Mouse (Mus musculus) stomach, embryonic 16.5 days (tissue): ENCODE results near the gene Itpripl1. TPM values are rescaled to one million over a fixed set of nuclear protein-coding genes. Genes with fewer than 3 reads are reported as not detected.
A peak's percentile ranks its signal among the peaks of the same experiment; 100 is the strongest.
"Not testable (repeated sequence)": the region's sequence is repeated elsewhere in the genome, so short reads cannot be mapped to it uniquely, and the experiment has no call there.

ENCODE experiments used
- ATAC-seq: fragments of 200-750 bp; cut with Nextera tagmentation; 2 replicates; pipeline ENCODE4 v1.8.0; 2017; ENCODE audit warnings: moderate number of reproducible peaks, moderate TSS enrichment; ENCODE audit not compliant: insufficient read depth, low FRiP score
- H3K27ac ChIP-seq: fragments of 300-500 bp; sonication (generic); 2 replicates; pipeline ENCODE4 v1.5.1; 2014; ENCODE audit warnings: low read length
- H3K27me3 ChIP-seq: fragments of 300-500 bp; sonication (generic); 2 replicates; pipeline ENCODE4 v1.6.1; 2014; ENCODE audit warnings: low read length, control low read depth, mixed read lengths; ENCODE audit not compliant: control insufficient read depth, insufficient read depth
- H3K36me3 ChIP-seq: fragments of 300-500 bp; sonication (generic); 2 replicates; pipeline ENCODE4 v1.6.1; 2014; ENCODE audit warnings: low read length; ENCODE audit not compliant: control insufficient read depth, insufficient read depth
- H3K4me1 ChIP-seq: fragments of 300-500 bp; sonication (generic); 2 replicates; pipeline ENCODE4 v1.6.1; 2014; ENCODE audit warnings: low read length, control low read depth, mixed read lengths; ENCODE audit not compliant: control insufficient read depth, insufficient read depth
- H3K4me2 ChIP-seq: fragments of 300-500 bp; sonication (generic); 2 replicates; pipeline ENCODE4 v1.6.1; 2014; ENCODE audit warnings: low read depth, low read length, mixed read lengths
- H3K4me3 ChIP-seq: fragments of 300-500 bp; sonication (generic); replicated peaks from 2 replicates; pipeline ENCODE4 v1.5.1; 2014; ENCODE audit warnings: mild to moderate bottlenecking, low read length
- H3K9ac ChIP-seq: fragments of 300-500 bp; sonication (generic); 2 replicates; pipeline ENCODE4 v1.6.1; 2014; ENCODE audit warnings: low read length
- H3K9me3 ChIP-seq: fragments of 300-500 bp; sonication (generic); replicated peaks from 2 replicates; pipeline ENCODE4 v1.6.1; 2016; ENCODE audit warnings: low read length, control low read depth; ENCODE audit not compliant: control insufficient read depth
- WGBS: fragments of 180-500 bp; shearing (Covaris S2); extraction: QIAGEN DNeasy Blood & Tissue Kit; methylation state at CpG from one replicate; pipeline ENCODE4 v1.1.7; 2014; 5-methylcytosine and 5-hydroxymethylcytosine counted together
- polyA plus RNA-seq: library from polyadenylated mRNA; unstranded; fragments of >200 nt; fragmentation: Nextera tagmentation; extraction: Ambion mirVana; gene quantifications from 2 replicates; pipeline ENCODE4 v1.2.1, GENCODE M21; 2015

Gene Itpripl1
- polyA plus RNA-seq, 1 experiment from 2014 or later, result 28.0 TPM

GRCm38 (mm10) chr2:127131353-127131752, 11.9 kb downstream of the Itpripl1 start:
- no peak overlapping the region for H3K9ac ChIP-seq
- H3K36me3 ChIP-seq, result 0 out of 2 replicates have a peak, but pooled peaks cover 7% of the 10 kb centered on the region
- no peaks in the 10 kb centered on the region for H3K27me3 ChIP-seq
- peaks cover 11% of the 10 kb centered on the region for H3K4me1 ChIP-seq
- WGBS, result 49% methylated on average over 8 of the region's 8 CpGs
- H3K9me3 ChIP-seq, result no peaks in the 10 kb centered on the region
- ATAC-seq, result no peak
- H3K27ac ChIP-seq, result no peak overlapping the region
- no peak overlapping the region for H3K4me3 ChIP-seq
- H3K4me2 ChIP-seq, result no peak overlapping the region

GRCm38 (mm10) chr2:127128926-127129325, 14.3 kb downstream of the Itpripl1 start:
- ATAC-seq, result no peak
- Histone ChIP-seq H3K9ac (no peak overlapping the region), H3K4me1 (peaks cover 11% of the 10 kb centered on the region), H3K27ac (no peak overlapping the region), H3K4me3 (no peak overlapping the region), H3K27me3 (no peaks in the 10 kb centered on the region), H3K9me3 (no peaks in the 10 kb centered on the region), H3K36me3 (0 out of 2 replicates have a peak, but pooled peaks cover 18% of the 10 kb centered on the region), H3K4me2 (no peak overlapping the region)
- WGBS, result 85% methylated on average over 5 of the region's 5 CpGs

GRCm38 (mm10) chr2:127121591-127122235, 21.5 kb downstream of the Itpripl1 start:
- no peak overlapping the region for H3K9ac ChIP-seq
- H3K27me3 ChIP-seq, result no peaks in the 10 kb centered on the region
- H3K36me3 ChIP-seq, result peaks cover 38% of the 10 kb centered on the region
- no peak overlapping the region for H3K4me3 ChIP-seq
- no peaks in the 10 kb centered on the region for H3K4me1 ChIP-seq
- H3K9me3 ChIP-seq, result no peaks in the 10 kb centered on the region
- H3K27ac ChIP-seq, result peak overlapping the region; percentile 10; the same call in 1 of the 2 replicates
- H3K4me2 ChIP-seq, result no peak overlapping the region
- WGBS, result 90% methylated on average over 8 of the region's 8 CpGs
- ATAC-seq, result no peak

GRCm38 (mm10) chr2:127108986-127109385, 34.3 kb downstream of the Itpripl1 start:
- H3K27me3 ChIP-seq, result no peaks in the 10 kb centered on the region
- H3K4me1 ChIP-seq, result no peaks in the 10 kb centered on the region
- 90% methylated on average over 4 of the region's 4 CpGs for WGBS
- H3K4me3 ChIP-seq, result no peak overlapping the region
- H3K4me2 ChIP-seq, result no peak overlapping the region
- no peak for ATAC-seq
- peaks cover 37% of the 10 kb centered on the region for H3K36me3 ChIP-seq
- no peak overlapping the region for H3K27ac ChIP-seq
- H3K9ac ChIP-seq, result no peak overlapping the region
- no peaks in the 10 kb centered on the region for H3K9me3 ChIP-seq

DNA sequence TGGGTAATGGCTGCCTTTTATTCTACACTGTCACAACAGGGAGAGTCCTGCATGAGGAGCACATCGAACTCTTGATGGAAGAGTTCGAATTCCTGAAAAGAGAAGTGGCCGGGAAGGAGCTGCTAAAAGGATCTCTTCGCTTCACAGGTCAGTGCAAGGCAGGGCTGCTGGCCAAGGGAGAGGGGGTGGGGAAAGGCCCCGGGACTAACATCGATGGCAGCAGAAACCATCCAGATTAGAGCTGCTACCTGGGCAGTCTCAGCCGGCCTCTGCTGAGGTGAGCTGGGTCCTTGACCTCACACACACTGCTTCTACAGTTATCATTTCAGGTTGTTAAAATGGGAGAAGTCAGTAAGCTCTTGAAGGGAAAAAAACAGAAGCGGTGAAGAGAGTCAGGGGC, 51.2 kb downstream of the Itpripl1 start:
- Histone ChIP-seq H3K4me1 (no peaks in the 10 kb centered on the region), H3K36me3 (no peaks in the 10 kb centered on the region), H3K27me3 (no peaks in the 10 kb centered on the region), H3K27ac (no peak overlapping the region), H3K9ac (no peak overlapping the region), H3K9me3 (no peaks in the 10 kb centered on the region), H3K4me3 (no peak overlapping the region), H3K4me2 (no peak overlapping the region)
- 65% methylated on average over 8 of the region's 8 CpGs for WGBS
- no peak for ATAC-seq

DNA sequence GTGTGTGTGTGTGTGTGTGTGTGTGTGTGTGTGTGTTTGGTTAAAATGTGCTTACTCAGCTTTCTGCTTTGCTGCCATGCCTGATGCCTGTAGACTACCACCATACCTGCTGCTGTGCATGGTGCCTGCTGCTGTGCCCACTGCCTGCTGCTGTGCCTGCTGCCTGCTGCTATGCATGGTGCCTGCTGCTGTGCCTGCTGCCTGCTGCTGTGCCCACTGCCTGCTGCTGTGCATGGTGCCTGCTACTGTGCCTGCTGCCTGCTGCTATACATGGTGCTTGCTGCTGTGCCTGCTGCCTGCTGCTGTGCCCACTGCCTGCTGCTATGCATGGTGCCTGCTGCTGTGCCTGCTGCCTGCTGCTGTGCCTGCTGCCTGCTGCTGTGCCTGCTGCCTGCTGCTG, 53.1 kb downstream of the Itpripl1 start:
- not testable (repeated sequence) for H3K4me3 ChIP-seq, H3K4me1 ChIP-seq

More for the DNA sequence above, 53.1 kb downstream of the Itpripl1 start:
- not testable (repeated sequence) for H3K4me2 ChIP-seq, H3K27ac ChIP-seq, ATAC-seq, H3K27me3 ChIP-seq, H3K9me3 ChIP-seq, H3K9ac ChIP-seq, H3K36me3 ChIP-seq

Other genes with a start within 250 kb of the Itpripl1 start
- gene Sppl2a, start 210.2 kb downstream of the Itpripl1 start, polyA plus RNA-seq, result 48.9 and 58.0 TPM in 2 replicates
- gene Ap4e1, start 134.7 kb downstream of the Itpripl1 start, polyA plus RNA-seq, result 9.9 and 12.7 TPM in 2 replicates
- 52.3 and 52.4 TPM in 2 replicates for gene Blvra, start 72.8 kb downstream of the Itpripl1 start, polyA plus RNA-seq
- 66.1 and 71.3 TPM in 2 replicates for gene Ncaph, start 9.5 kb downstream of the Itpripl1 start, polyA plus RNA-seq
- 1.8 and 2.3 TPM in 2 replicates for gene 1810024B03Rik, start 64.8 kb upstream of the Itpripl1 start, polyA plus RNA-seq
- 48.1 and 50.8 TPM in 2 replicates for gene Snrnp200, start 64.9 kb upstream of the Itpripl1 start, polyA plus RNA-seq
- gene Ciao1, start 104.4 kb upstream of the Itpripl1 start, polyA plus RNA-seq, result 58.3 and 58.7 TPM in 2 replicates
- 24.5 and 25.0 TPM in 2 replicates for gene Tmem127, start 104.5 kb upstream of the Itpripl1 start, polyA plus RNA-seq
- gene Stard7, start 126.8 kb upstream of the Itpripl1 start, polyA plus RNA-seq, result 58.8 and 59.4 TPM in 2 replicates
- gene Dusp2, start 192.7 kb upstream of the Itpripl1 start, polyA plus RNA-seq, result 2.5 and 2.9 TPM in 2 replicates
- gene Astl, start 195.2 kb upstream of the Itpripl1 start, polyA plus RNA-seq, result not detected in 2 replicates
- gene Adra2b, start 219.8 kb upstream of the Itpripl1 start, polyA plus RNA-seq, result 2.4 and 3.6 TPM in 2 replicates